Mouse (Mus musculus) megakaryocyte-erythroid progenitor cell, adult 5 weeks (primary cell): ENCODE measurements around the gene Spata31d1d. TPM values are rescaled to one million over a fixed set of nuclear protein-coding genes. Genes with fewer than 3 reads are reported as not detected.

Experiments used
- polyA plus RNA-seq: library from polyadenylated mRNA; stranded (reverse); fragments of >175 nt; gene quantifications from 2 replicates; pipeline ENCODE4 v1.2.3, GENCODE M21; 2012

Gene Spata31d1d
- polyA plus RNA-seq, result 0.05 and 0.09 TPM in 2 replicates

DNA sequence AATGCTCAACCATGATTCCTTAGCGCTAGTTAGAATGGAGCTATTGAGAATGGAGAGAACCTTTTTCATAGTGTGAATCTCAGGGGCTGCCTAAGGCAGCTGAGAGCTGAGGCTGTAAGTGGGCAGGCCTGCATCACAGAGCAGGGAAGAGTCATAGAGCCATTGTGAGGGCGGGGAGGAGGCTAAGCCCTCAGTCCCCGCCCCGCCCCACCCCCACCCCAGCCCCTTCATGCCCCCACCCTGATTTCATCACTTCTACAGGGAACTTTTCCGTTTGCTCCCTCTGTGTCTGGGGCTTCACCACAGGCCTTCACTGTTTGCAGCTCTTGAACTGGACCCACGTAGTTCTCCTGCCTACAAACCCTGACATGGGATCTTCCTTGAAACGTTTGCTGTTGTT is at the start of gene Spata31d1d:
Gene Spata31d1d (minus strand): TSS at position 101 of the 400 bp plus-strand sequence.

DNA sequence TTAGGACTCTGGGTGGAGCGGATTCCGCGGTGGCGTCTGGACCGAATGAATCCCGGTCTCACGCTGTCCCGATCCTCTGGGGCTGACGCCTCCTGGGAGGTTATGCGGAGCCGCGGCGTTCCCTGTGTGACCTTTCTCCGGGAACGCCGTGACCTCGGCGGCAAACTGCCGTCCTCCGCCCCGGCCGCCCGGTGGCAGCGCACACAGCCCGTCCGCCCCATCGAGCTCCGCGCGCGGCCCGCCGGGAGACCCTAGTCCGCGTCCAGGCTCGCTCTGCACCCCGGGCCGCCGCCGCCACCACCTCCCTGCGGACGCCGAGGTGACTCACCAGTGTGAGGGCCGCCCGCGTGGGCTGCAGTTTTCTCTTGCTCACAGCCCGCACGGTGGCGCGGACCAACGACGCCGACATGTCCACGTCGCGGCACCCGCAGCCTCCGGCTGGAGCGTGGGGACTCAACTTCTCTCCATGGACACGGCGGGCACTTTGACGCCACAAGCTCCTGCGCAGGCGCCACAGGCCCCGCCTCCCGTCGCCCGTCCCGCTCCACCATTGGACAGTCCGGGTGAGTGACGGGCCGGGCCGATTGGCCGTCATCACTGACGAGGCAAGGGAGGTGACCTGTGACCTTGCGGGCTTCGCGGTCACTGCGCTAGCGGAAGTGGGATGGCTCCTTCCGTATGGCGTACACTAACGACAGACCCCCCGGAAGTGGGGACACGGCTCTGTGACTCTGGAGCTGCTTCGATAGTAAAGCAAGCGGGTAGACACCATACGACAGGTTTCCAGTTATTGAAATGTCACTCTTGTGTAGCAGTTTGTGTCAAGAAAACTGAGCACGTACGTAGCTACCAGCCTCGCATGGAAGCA is 38.0 kb upstream of the Spata31d1d start, which contains the start of gene Isca1:
Gene Isca1 (minus strand): TSS at position 515 of the 868 bp plus-strand sequence.

DNA sequence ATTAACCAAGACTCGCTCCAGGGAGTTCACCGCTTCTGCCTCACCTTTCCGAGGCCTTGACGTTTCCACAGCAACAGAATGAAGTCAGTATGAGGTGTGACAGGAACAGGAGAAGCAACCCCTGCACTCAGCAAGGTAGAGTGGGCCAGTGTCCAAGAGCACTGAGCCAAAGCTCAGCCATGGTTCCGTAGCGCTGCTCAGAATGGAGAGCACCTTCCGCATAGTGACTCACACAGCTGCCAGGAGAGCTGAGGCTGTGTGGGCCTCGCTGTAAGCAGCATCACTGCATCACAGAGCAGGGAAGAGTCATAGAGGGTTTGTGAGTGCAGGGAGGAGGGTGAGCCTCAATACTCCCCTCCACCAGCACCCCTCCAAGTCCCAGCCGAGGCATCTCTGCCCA is 15.2 kb upstream of the Spata31d1d start, which contains the start of gene 1700014D04Rik:
Gene 1700014D04Rik (minus strand): TSS at position 42 of the 400 bp plus-strand sequence.

GRCm38 (mm10) chr13:59711984-59712383 is 19.6 kb downstream of the Spata31d1d start, which contains the start of gene Spata31d1b:
Gene Spata31d1b, plus strand, starts transcription at chr13:59712284.

GRCm38 (mm10) chr13:59710230-59710629 is 21.3 kb downstream of the Spata31d1d start, which contains the start of gene Spata31d1a:
Gene Spata31d1a, minus strand, starts transcription at chr13:59710330.

GRCm38 (mm10) chr13:59694008-59694407 is 37.5 kb downstream of the Spata31d1d start, which contains the start of gene 4921517D22Rik:
Gene 4921517D22Rik, minus strand, starts transcription at chr13:59694108.

Other genes starting within 250 kb of the Spata31d1d start
- 4.1 and 4.8 TPM in 2 replicates for gene Agtpbp1, start 146.5 kb downstream of the Spata31d1d start, polyA plus RNA-seq
- 4.7 and 6.1 TPM in 2 replicates for gene Naa35, start 146.5 kb downstream of the Spata31d1d start, polyA plus RNA-seq
- 6.5 and 10.1 TPM in 2 replicates for gene Golm1, start 55.9 kb downstream of the Spata31d1d start, polyA plus RNA-seq
- not detected in 2 replicates for gene 4921517D22Rik, start 37.6 kb downstream of the Spata31d1d start, polyA plus RNA-seq
- gene Spata31d1a, start 21.4 kb downstream of the Spata31d1d start, polyA plus RNA-seq, result 0.03 TPM in 1 of 2 replicates, not detected in the other
- not detected in 2 replicates for gene Spata31d1b, start 19.5 kb downstream of the Spata31d1d start, polyA plus RNA-seq
- gene 1700014D04Rik, start 15.0 kb upstream of the Spata31d1d start, polyA plus RNA-seq, result 0.05 and 0.16 TPM in 2 replicates
- 67.3 and 70.4 TPM in 2 replicates for gene Isca1, start 38.1 kb upstream of the Spata31d1d start, polyA plus RNA-seq
- 52.3 and 96.1 TPM in 2 replicates for gene Gm49354, start 50.5 kb upstream of the Spata31d1d start, polyA plus RNA-seq
- 65.8 and 88.8 TPM in 2 replicates for gene Tut7, start 91.4 kb upstream of the Spata31d1d start, polyA plus RNA-seq